Mouse (Mus musculus) Patski (cell line): ENCODE data around the gene Clybl. TPM values are rescaled to one million over a fixed set of nuclear protein-coding genes. Genes with fewer than 3 reads are reported as not detected.

Experiments
- ATAC-seq: fragments of 100-300 bp; one replicate; pipeline ENCODE4 v1.8.0; 2021
- CTCF ChIA-PET: fragments of 350-600 bp; sonication (Branson Sonifier 250); formaldehyde crosslinking; loops from one replicate; lab custom pipeline; 2022; ENCODE audit warnings: inconsistent platforms; lab: Charles Lee
- POLR2A ChIA-PET: fragments of 350-600 bp; sonication (Branson Sonifier 250); formaldehyde crosslinking; loops from one replicate; lab custom pipeline; 2022; ENCODE audit warnings: antibody characterized with exemption, inconsistent platforms; lab: Charles Lee
- DNase-seq: peaks from one replicate; pipeline ENCODE4 v3.0.0-alpha.2; 2011; ENCODE audit warnings: low read depth, low spot score
- H3K27me3 ChIP-seq: fragments of 371-371 bp; one replicate; pipeline ENCODE4 v1.5.1; 2021
- CTCF ChIP-seq: fragments of 100-300 bp; IDR thresholded peaks from one replicate; pipeline ENCODE4 v1.5.1; 2021
- in situ Hi-C: fragments of 300-500 bp; cut with MboI; formaldehyde crosslinking; loops from 3 replicates; pipeline ENCODE4 v1.11.1; 2018; ENCODE audit warnings: low pct_unique_long_range_greater_than_20kb, mixed read lengths
- polyA plus RNA-seq: library from polyadenylated mRNA; unstranded; gene quantifications from one replicate; pipeline ENCODE4 v1.2.3, GENCODE M21; 2021

The Clybl gene
- polyA plus RNA-seq, 1 experiment from 2014 or later, result 60.7 TPM

GRCm38 (mm10) chr14:122390935-122391334, 209.4 kb downstream of the Clybl start:
- DNase-seq, result no peak
- no peaks in the 10 kb centered on the region for H3K27me3 ChIP-seq
- POLR2A ChIA-PET, result interaction anchor here (1.6 kb wide), 1 partner anchor 13 kb away, joined by 3 read pairs; no protein-coding TSS in a partner anchor
- no peak for TF ChIP-seq CTCF
- in situ Hi-C loops, result no loop called here
- CTCF ChIA-PET, result interaction anchor here (0.9 to 1.3 kb wide), 2 partner anchors 19 to 26 kb away, joined by 3 to 4 read pairs; no protein-coding TSS in a partner anchor
- no peak for ATAC-seq

GRCm38 (mm10) chr14:122393119-122393518, 211.6 kb downstream of the Clybl start:
- ChIA-PET POLR2A (no interaction called here), CTCF (no interaction called here)
- no peak for TF ChIP-seq CTCF
- in situ Hi-C loops, result no loop called here
- no peaks in the 10 kb centered on the region for H3K27me3 ChIP-seq
- ATAC-seq, result no peak
- no peak for DNase-seq

- DNase-seq, result no peak
- H3K27me3 ChIP-seq, result no peaks in the 10 kb centered on the region
- ChIA-PET POLR2A (no interaction called here), CTCF (no interaction called here)
- no peak for ATAC-seq
- in situ Hi-C loops, result no loop called here
- TF ChIP-seq CTCF, result no peak
These were observed 217.2 kb downstream of the Clybl start for GRCm38 (mm10) chr14:122398676-122399075.

DNA sequence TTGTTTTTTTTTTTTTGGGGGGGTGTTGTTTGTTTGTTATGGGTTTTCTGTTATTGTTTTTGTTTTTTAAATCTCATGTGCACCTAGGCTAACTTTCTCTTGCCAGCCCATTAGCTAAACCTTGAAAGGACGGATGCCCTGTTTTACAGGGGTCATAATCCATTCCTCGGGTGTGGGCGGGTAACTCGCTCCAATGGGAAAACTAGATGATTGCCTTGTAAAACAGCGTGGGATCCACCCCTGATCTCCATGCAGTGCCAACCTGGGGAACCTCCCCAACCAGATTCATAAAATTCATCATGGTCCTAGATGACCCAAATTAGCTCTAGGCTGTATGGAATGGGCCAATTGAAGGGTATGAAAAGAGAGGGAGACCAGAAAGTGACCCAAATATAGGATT, 218.4 kb downstream of the Clybl start:
- POLR2A ChIA-PET, result interaction anchor here (1.0 kb wide), 1 partner anchor 11 kb away, joined by 3 read pairs; no protein-coding TSS in a partner anchor
- no peak for TF ChIP-seq CTCF
- in situ Hi-C loops, result no loop called here
- DNase-seq (no peak), ATAC-seq (no peak)
- CTCF ChIA-PET, result no interaction called here
- H3K27me3 ChIP-seq, result no peaks in the 10 kb centered on the region

DNA sequence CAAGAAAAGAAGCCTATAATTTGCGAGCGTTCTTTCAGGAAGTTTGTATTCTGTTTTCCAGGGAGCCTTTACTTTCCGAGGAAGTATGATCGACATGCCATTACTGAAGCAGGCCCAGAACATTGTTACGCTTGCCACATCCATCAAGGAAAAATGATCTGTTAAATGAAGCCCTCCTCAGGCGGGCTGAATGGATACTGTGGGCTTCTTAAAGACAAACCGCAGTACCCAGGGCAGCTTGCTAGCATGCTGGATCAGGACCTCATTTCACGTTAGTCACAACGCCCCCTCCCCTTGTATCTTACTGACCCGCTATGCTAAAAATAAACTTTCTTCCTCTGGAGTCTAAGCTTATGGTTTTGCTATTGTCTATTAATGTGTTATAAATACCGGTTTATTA, 220.4 kb downstream of the Clybl start:
- CTCF ChIA-PET, result no interaction called here
- DNase-seq, result no peak
- H3K27me3 ChIP-seq, result no peaks in the 10 kb centered on the region
- ATAC-seq, result no peak
- TF ChIP-seq CTCF, result no peak
- POLR2A ChIA-PET, result interaction anchor here (0.6 kb wide), 1 partner anchor 64 kb away, joined by 7 read pairs; no protein-coding TSS in a partner anchor
- in situ Hi-C loops, result no loop called here

DNA sequence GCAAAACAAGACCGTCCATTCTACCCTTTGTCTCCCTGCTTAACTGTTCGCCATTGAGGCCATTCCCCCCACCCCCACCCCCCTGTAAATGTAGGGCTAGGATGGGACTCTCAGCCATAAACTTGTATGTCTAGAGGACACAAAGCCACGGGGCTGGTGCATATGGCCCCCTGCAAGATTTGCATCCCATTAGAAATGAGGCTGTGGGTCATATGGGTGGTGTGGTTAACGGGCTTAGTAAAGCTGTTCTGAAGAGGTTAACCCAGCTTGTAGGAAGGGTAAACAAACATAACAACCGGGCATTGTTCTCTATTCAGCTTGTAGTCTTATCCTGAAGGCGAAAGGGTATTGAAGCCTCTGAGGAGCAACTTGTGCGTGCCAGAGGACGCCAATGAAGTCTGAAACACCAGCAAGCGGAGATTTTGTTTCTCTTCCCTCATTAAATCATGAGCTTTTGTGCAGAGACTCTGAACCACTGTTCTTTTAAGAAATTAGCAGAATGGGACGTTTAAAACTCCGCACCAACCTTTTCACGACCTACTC, 221.3 kb downstream of the Clybl start:
- ChIA-PET CTCF (interaction anchor here (0.8 kb wide), 1 partner anchor 24 kb away, joined by 3 read pairs; no protein-coding TSS in a partner anchor), POLR2A (interaction anchor here (0.6 to 1.1 kb wide), 3 partner anchors 12 to 146 kb away, joined by 3 to 12 read pairs (median 8); no protein-coding TSS in a partner anchor)
- in situ Hi-C loops, result no loop called here
- TF ChIP-seq CTCF, result no peak
- H3K27me3 ChIP-seq, result no peaks in the 10 kb centered on the region
- no peak for DNase-seq
- no peak for ATAC-seq

- in situ Hi-C loops, result no loop called here
- DNase-seq, result no peak
- ATAC-seq, result no peak
- no peak for TF ChIP-seq CTCF
- CTCF ChIA-PET, result no interaction called here
- POLR2A ChIA-PET, result interaction anchor here (1.1 kb wide), 1 partner anchor 13 kb away, joined by 3 read pairs; no protein-coding TSS in a partner anchor
- no peaks in the 10 kb centered on the region for H3K27me3 ChIP-seq
These were observed 222.0 kb downstream of the Clybl start for GRCm38 (mm10) chr14:122403422-122403940.

GRCm38 (mm10) chr14:122404596-122405154, 223.2 kb downstream of the Clybl start:
- no peak for TF ChIP-seq CTCF
- DNase-seq (no peak), ATAC-seq (no peak)
- ChIA-PET CTCF (interaction anchor here (0.7 kb wide), 1 partner anchor 19 kb away, joined by 3 read pairs; no protein-coding TSS in a partner anchor), POLR2A (no interaction called here)
- no peaks in the 10 kb centered on the region for H3K27me3 ChIP-seq
- in situ Hi-C loops, result no loop called here

GRCm38 (mm10) chr14:122405236-122405635, 223.7 kb downstream of the Clybl start:
- ChIA-PET POLR2A (no interaction called here), CTCF (interaction anchor here (0.7 kb wide), 1 partner anchor 18 kb away, joined by 3 read pairs; no protein-coding TSS in a partner anchor)
- H3K27me3 ChIP-seq, result no peaks in the 10 kb centered on the region
- no peak for DNase-seq
- in situ Hi-C loops, result no loop called here
- TF ChIP-seq CTCF, result no peak
- no peak for ATAC-seq

DNA sequence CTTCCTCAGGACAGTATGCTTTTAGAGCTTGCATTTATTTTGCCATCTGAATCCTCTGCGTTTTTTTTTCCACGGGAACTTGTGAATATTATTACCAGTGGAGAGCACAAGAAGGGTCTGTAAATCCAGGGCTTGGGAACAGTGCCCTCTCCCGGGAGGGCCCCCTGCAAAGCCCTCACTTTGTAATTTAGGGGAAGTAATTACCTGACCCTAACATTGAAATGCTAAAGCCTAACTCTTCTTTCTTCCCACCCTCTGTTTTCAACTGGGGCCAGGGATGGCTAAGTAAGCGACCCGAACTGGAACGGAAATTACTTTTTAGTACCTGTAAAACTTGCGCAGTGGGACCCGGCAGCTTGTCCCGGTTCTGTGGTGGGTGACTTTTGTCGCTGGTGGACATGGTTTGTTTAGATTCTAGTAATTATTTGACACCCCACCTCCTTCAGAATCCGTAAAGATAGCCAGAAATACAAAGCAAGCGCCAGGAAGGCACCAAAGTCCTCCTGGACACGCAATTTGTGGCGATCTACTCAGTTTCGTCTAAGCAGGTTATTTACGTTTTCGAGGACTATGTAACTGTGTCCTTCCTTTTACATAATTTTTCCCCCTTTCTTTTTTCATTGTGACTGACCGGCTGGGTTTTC, 224.5 kb downstream of the Clybl start:
- in situ Hi-C loops, result no loop called here
- DNase-seq (no peak), ATAC-seq (no peak)
- CTCF ChIA-PET, result no interaction called here
- TF ChIP-seq CTCF, result no peak
- H3K27me3 ChIP-seq, result no peaks in the 10 kb centered on the region
- POLR2A ChIA-PET, result no interaction called here
